Mouse (Mus musculus) forebrain, postnatal 0 days (tissue): Measurements from ENCODE around the gene Pigt. TPM values are rescaled to one million over a fixed set of nuclear protein-coding genes. Genes with fewer than 3 reads are reported as not detected.

Experiments used
- ATAC-seq: fragments of 200-750 bp; cut with Nextera tagmentation; 2 replicates; pipeline ENCODE4 v1.8.0; 2017; ENCODE audit warnings: mild to moderate bottlenecking, moderate library complexity
- DNase-seq: peaks from one replicate; pipeline ENCODE4 v3.0.0-alpha.2; 2015
- H3K27ac ChIP-seq: fragments of 300-500 bp; sonication (generic); 2 replicates; pipeline ENCODE4 v1.5.1; 2014; ENCODE audit warnings: low read depth, mild to moderate bottlenecking, antibody characterized with exemption, low read length, moderate library complexity, mixed read lengths
- H3K27me3 ChIP-seq: fragments of 300-500 bp; sonication (generic); 2 replicates; pipeline ENCODE4 v1.6.1; 2014; ENCODE audit warnings: mild to moderate bottlenecking, low read length, mixed read lengths; ENCODE audit not compliant: insufficient read depth
- H3K36me3 ChIP-seq: fragments of 300-500 bp; sonication (generic); 2 replicates; pipeline ENCODE4 v1.6.1; 2014; ENCODE audit warnings: mild to moderate bottlenecking, moderate library complexity; ENCODE audit not compliant: insufficient read depth
- H3K4me1 ChIP-seq: fragments of 300-500 bp; sonication (generic); 2 replicates; pipeline ENCODE4 v1.6.1; 2014; ENCODE audit warnings: antibody characterized with exemption; ENCODE audit not compliant: insufficient read depth
- H3K4me2 ChIP-seq: fragments of 300-500 bp; sonication (generic); 2 replicates; pipeline ENCODE4 v1.6.1; 2014; ENCODE audit warnings: low read depth, mild to moderate bottlenecking, moderate library complexity
- H3K4me3 ChIP-seq: fragments of 300-500 bp; sonication (generic); 2 replicates; pipeline ENCODE4 v1.5.1; 2014; ENCODE audit warnings: low read depth, low read length, mixed read lengths
- H3K9ac ChIP-seq: fragments of 300-500 bp; sonication (generic); 2 replicates; pipeline ENCODE4 v1.6.1; 2014; ENCODE audit warnings: mild to moderate bottlenecking
- H3K9me3 ChIP-seq: fragments of 300-500 bp; sonication (generic); 2 replicates; pipeline ENCODE4 v1.6.1; 2016; ENCODE audit warnings: low read length
- CTCF ChIP-seq: sonication (generic); IDR thresholded peaks from 2 replicates; pipeline ENCODE4 v1.5.1; 2016; ENCODE audit warnings: antibody characterized with exemption, control low read depth, low read depth
- WGBS: fragments of 180-500 bp; shearing (Covaris S2); extraction: QIAGEN DNeasy Blood & Tissue Kit; methylation state at CpG from one replicate; pipeline ENCODE4 v1.1.7; 2014; 5-methylcytosine and 5-hydroxymethylcytosine counted together
- polyA plus RNA-seq: library from polyadenylated mRNA; unstranded; fragments of >200 nt; fragmentation: Nextera tagmentation; extraction: Ambion mirVana; gene quantifications from 2 replicates; pipeline ENCODE4 v1.2.1, GENCODE M21; 2015
- total RNA-seq: library from RNA; depleted of rRNA; stranded (reverse); fragments of >200 nt; gene quantifications from 2 replicates; pipeline ENCODE4 v1.2.3, GENCODE M21; 2014; rRNA removed

Pigt gene
- total RNA-seq (47.6 and 77.6 TPM in 2 replicates), polyA plus RNA-seq (91.0 and 93.8 TPM in 2 replicates)

- Histone ChIP-seq H3K36me3 (peaks cover 21% of the 10 kb centered on the region), H3K27me3 (no peaks in the 10 kb centered on the region), H3K9ac (peak within 1 kb of the TSS; percentile 59), H3K4me2 (peak within 1 kb of the TSS; percentile 95), H3K4me1 (peaks cover 8% of the 10 kb centered on the region; the same call in 1 of the 2 replicates), H3K9me3 (no peaks in the 10 kb centered on the region), H3K4me3 (peak within 1 kb of the TSS; percentile 74), H3K27ac (peak within 1 kb of the TSS; percentile 65)
- 3% methylated on average over 43 of the region's 43 CpGs for WGBS
- ATAC-seq (peak; percentile 98), DNase-seq (peak; percentile 90)
- no peak for TF ChIP-seq CTCF
These were observed at the start of gene Pigt for GRCm38 (mm10) chr2:164496847-164497690. Gene Pigt, plus strand, starts transcription at chr2:164497520.

- Histone ChIP-seq H3K9ac (no peak overlapping the region), H3K4me2 (no peak overlapping the region), H3K27ac (no peak overlapping the region), H3K36me3 (no peaks in the 10 kb centered on the region), H3K4me1 (no peaks in the 10 kb centered on the region), H3K27me3 (no peaks in the 10 kb centered on the region), H3K9me3 (no peaks in the 10 kb centered on the region), H3K4me3 (no peak overlapping the region)
- DNase-seq (no peak), ATAC-seq (no peak)
- TF ChIP-seq CTCF, result no peak
- WGBS, result 88% methylated on average over 1 of the region's 1 CpGs
These were observed 49.2 kb upstream of the Pigt start for GRCm38 (mm10) chr2:164448140-164448539.

GRCm38 (mm10) chr2:164448921-164449320 is 48.4 kb upstream of the Pigt start:
- TF ChIP-seq CTCF, result no peak

GRCm38 (mm10) chr2:164449341-164450042 is 47.8 kb upstream of the Pigt start:
- WGBS, result 93% methylated on average over 14 of the region's 14 CpGs
- DNase-seq, result no peak
- no peak overlapping the region for H3K27ac ChIP-seq
- no peaks in the 10 kb centered on the region for H3K36me3 ChIP-seq
- no peaks in the 10 kb centered on the region for H3K4me1 ChIP-seq
- no peak overlapping the region for H3K4me2 ChIP-seq
- ATAC-seq, result no peak
- no peak overlapping the region for H3K9ac ChIP-seq
- H3K27me3 ChIP-seq, result no peaks in the 10 kb centered on the region
- no peaks in the 10 kb centered on the region for H3K9me3 ChIP-seq
- no peak overlapping the region for H3K4me3 ChIP-seq
- no peak for TF ChIP-seq CTCF

More at GRCm38 (mm10) chr2:164448921-164449320, 48.4 kb upstream of the Pigt start:
- Histone ChIP-seq H3K27me3 (no peaks in the 10 kb centered on the region), H3K9me3 (no peaks in the 10 kb centered on the region), H3K4me2 (no peak overlapping the region), H3K4me1 (no peaks in the 10 kb centered on the region), H3K4me3 (no peak overlapping the region), H3K36me3 (no peaks in the 10 kb centered on the region), H3K27ac (no peak overlapping the region), H3K9ac (no peak overlapping the region)
- no peak for DNase-seq
- 81% methylated on average over 5 of the region's 5 CpGs for WGBS
- no peak for ATAC-seq

GRCm38 (mm10) chr2:164452000-164452676 is 45.2 kb upstream of the Pigt start:
- 40% methylated on average over 13 of the region's 13 CpGs for WGBS

GRCm38 (mm10) chr2:164453047-164453757 is 44.1 kb upstream of the Pigt start:
- 84% methylated on average over 14 of the region's 14 CpGs for WGBS
- no peak for ATAC-seq
- H3K4me1 ChIP-seq, result no peaks in the 10 kb centered on the region
- no peak overlapping the region for H3K9ac ChIP-seq
- H3K27ac ChIP-seq, result no peak overlapping the region
- no peaks in the 10 kb centered on the region for H3K9me3 ChIP-seq
- no peak for TF ChIP-seq CTCF
- no peaks in the 10 kb centered on the region for H3K27me3 ChIP-seq
- no peak overlapping the region for H3K4me2 ChIP-seq
- no peak overlapping the region for H3K4me3 ChIP-seq
- H3K36me3 ChIP-seq, result no peaks in the 10 kb centered on the region
- no peak for DNase-seq

More at GRCm38 (mm10) chr2:164452000-164452676, 45.2 kb upstream of the Pigt start:
- no peak for DNase-seq
- no peak for ATAC-seq
- TF ChIP-seq CTCF, result no peak
- H3K4me2 ChIP-seq, result no peak overlapping the region
- no peaks in the 10 kb centered on the region for H3K4me1 ChIP-seq
- no peak overlapping the region for H3K4me3 ChIP-seq
- H3K36me3 ChIP-seq, result no peaks in the 10 kb centered on the region
- H3K27ac ChIP-seq, result no peak overlapping the region
- no peak overlapping the region for H3K9ac ChIP-seq
- no peaks in the 10 kb centered on the region for H3K9me3 ChIP-seq
- H3K27me3 ChIP-seq, result no peaks in the 10 kb centered on the region
